Mouse (Mus musculus): ENCODE data around the gene Nup88. TPM values are rescaled to one million over a fixed set of nuclear protein-coding genes. Genes with fewer than 3 reads are reported as not detected.
A peak's percentile ranks its signal among the peaks of the same experiment; 100 is the strongest.

Gene Nup88
- polyA plus RNA-seq, 1 experiment from 2014 or later, result 131 TPM

DNA sequence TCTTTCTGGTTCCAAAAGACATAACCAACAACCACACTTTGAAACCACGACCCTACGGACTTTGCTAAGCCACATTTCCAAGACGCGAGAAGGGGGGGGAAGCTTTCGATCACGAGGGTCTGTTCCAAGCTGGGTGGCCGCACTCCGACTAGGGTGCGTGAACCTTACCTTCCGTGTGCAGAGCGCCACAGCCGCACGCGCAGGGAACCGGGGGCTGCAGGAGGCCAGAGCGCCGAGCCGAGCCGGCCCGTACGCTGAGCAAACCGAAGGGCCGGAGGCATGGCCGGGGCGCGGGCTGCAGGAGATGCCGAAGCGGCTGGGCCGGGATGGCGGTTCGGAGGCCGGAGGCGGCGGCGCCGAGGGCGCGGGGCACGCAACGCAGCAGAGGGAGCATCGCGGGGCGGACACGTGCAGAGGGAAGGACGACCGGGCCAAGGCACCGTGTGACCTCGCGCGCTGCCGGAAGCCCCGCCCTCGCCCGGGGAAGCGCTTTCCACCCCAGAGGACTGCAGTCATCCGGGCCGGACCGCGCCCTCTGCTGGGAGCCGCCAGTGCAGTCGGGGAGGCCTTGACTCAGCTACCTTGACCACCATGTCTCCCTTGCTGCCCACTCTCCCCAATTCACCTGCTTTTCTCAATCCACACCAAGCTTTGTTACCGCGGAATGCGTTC is 12.9 kb upstream of the Nup88 start, which contains the start of gene C1qbp:
Gene C1qbp, minus strand, starts transcription at position 470 of the 672 bp plus-strand sequence.
- WGBS, result under 1% methylated on average over 61 of the region's 64 CpGs
- peak within 1 kb of the TSS; percentile 97 for H3K9ac ChIP-seq
- H3K4me1 ChIP-seq, result peaks cover 15% of the 10 kb centered on the region
- no peaks in the 10 kb centered on the region for H3K9me3 ChIP-seq (replicated peaks)
- H3K36me3 ChIP-seq, result peaks cover 73% of the 10 kb centered on the region
- peak within 1 kb of the TSS; percentile 78 for H3K4me2 ChIP-seq
- peak; percentile 95 for ATAC-seq (replicated peaks; ENCODE audit: low FRiP score)
- peak within 1 kb of the TSS; percentile 82 for H3K27ac ChIP-seq
- no peaks in the 10 kb centered on the region for H3K27me3 ChIP-seq
- peak within 1 kb of the TSS; percentile 100 for H3K4me3 ChIP-seq (replicated peaks)

- Histone ChIP-seq H3K4me3 (replicated peaks) (peak overlapping the region; percentile 100), H3K9ac (peak overlapping the region; percentile 97), H3K27ac (no peak overlapping the region), H3K27me3 (no peaks in the 10 kb centered on the region), H3K4me1 (peaks cover 15% of the 10 kb centered on the region), H3K4me2 (peak overlapping the region; percentile 78), H3K9me3 (replicated peaks) (no peaks in the 10 kb centered on the region), H3K36me3 (peaks cover 73% of the 10 kb centered on the region)
- 7% methylated on average over 12 of the region's 12 CpGs for WGBS
- ATAC-seq (replicated peaks; ENCODE audit: low FRiP score), result no peak
These were observed 12.3 kb upstream of the Nup88 start for GRCm38 (mm10) chr11:70982030-70982429.

DNA sequence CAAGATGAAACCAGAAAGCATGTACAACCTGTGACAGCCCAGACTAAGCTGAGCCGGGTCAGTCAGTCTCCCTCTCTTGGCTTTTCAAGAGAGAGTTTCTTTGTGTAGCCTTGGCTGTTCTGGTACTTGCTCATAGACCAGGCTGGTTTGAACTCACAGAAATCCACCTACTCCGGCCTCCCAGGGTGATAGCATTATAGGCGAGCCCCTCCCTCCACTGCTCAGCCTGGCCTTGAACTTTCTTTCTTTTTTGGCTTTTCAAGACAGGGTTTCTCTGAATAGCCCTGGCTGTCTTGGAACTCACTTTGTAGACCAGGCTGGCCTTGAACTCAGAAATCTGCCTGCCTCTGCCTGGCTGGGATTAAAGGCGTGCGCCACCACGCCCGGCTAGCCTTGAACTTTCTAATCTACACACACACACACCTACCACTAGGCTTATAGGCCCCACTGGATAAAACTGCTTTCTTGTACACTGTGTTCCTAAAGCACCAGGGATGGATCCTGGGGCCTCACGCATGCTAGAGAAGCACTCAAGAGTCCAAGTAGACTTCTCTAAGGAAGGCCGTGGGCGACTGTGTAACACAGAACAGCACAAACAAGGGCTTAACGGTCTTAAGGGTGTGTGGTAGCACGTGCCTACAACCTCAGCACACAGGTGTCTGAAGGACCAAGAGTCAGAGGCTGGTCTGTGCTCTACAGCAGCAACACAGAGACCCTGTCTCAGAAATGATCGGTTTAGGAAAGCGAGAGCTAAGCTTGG is 11.2 kb upstream of the Nup88 start:
- Histone ChIP-seq H3K4me3 (replicated peaks) (no peak overlapping the region), H3K9ac (0 out of 2 replicates have a peak overlapping the region, but pooled peaks have one; percentile 10), H3K27ac (no peak overlapping the region), H3K4me2 (peak overlapping the region; percentile 78), H3K36me3 (peaks cover 73% of the 10 kb centered on the region), H3K4me1 (peaks cover 15% of the 10 kb centered on the region), H3K27me3 (no peaks in the 10 kb centered on the region), H3K9me3 (replicated peaks) (no peaks in the 10 kb centered on the region)
- ATAC-seq (replicated peaks; ENCODE audit: low FRiP score), result no peak
- 96% methylated on average over 14 of the region's 14 CpGs for WGBS

DNA sequence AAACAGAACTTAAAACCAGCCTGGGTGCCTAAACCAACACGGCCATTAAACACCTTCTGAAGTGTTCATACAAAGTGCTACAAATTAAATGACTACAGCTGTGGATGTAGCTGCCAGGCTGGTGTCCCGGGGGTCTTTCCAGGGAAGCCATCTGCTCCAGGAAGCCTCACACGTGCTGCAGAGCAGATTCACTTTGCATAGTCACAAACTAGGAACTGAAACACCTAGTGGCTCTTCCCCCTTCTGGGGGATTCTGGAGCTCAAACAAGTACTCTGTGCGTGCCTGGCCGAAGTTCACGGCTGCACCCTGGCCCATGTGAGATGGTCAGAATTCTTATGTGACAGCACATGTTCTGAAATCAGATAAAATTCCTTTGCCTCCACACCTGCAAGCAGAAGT is 10.5 kb upstream of the Nup88 start:
- ATAC-seq (replicated peaks; ENCODE audit: low FRiP score), result no peak
- Histone ChIP-seq H3K4me3 (replicated peaks) (no peak overlapping the region), H3K4me2 (no peak overlapping the region), H3K9ac (0 out of 2 replicates have a peak overlapping the region, but pooled peaks have one; percentile 10), H3K9me3 (replicated peaks) (no peaks in the 10 kb centered on the region), H3K27ac (no peak overlapping the region), H3K4me1 (peaks cover 15% of the 10 kb centered on the region), H3K36me3 (peaks cover 70% of the 10 kb centered on the region), H3K27me3 (no peaks in the 10 kb centered on the region)
- WGBS, result 86% methylated on average over 6 of the region's 6 CpGs

DNA sequence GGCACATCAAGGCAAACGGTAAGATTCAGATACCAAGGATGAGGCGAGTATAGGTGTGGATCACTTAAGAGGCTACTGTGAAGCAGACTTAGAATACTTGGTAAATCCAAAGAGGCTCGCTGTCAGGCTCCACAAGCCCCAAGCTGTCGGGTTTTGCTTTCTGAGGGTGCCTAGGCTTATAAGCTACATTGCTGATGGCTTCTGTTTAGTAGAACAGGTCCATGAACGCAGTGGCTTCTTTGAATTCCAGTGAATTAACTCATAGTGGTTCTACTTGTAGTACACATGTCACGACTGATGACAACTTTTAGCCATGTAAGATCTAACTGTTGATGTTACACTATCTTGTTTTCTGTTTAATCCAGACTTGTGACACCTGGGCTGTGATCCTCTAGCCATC is 7.5 kb upstream of the Nup88 start:
- H3K36me3 ChIP-seq, result peaks cover 86% of the 10 kb centered on the region
- no peak overlapping the region for H3K9ac ChIP-seq
- no peaks in the 10 kb centered on the region for H3K27me3 ChIP-seq
- no peak overlapping the region for H3K4me3 ChIP-seq (replicated peaks)
- no peak for ATAC-seq (replicated peaks; ENCODE audit: low FRiP score)
- H3K4me2 ChIP-seq, result no peak overlapping the region
- H3K27ac ChIP-seq, result no peak overlapping the region
- WGBS, result 92% methylated on average over 6 of the region's 6 CpGs
- peaks cover 15% of the 10 kb centered on the region for H3K4me1 ChIP-seq
- H3K9me3 ChIP-seq (replicated peaks), result no peaks in the 10 kb centered on the region

DNA sequence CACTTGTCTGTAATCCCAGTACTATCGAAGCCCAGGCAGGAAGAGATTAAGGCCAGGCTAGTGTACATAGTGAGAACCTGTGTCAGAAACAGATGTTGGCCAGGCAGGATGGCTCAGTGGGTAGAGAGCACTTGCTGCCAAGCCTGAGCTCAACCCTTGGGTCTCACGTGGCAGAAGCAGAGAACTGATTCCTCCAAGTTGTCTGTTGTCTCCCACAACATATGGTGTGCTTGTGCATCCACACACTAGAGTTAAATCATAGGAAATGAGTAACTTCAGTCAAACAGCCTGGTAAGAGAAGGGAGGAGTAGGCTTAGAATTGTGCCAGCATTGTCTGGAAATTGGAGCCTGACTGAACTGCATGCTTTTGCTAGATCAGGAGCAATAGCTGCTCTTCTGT is 5.4 kb upstream of the Nup88 start:
- Histone ChIP-seq H3K4me3 (replicated peaks) (no peak overlapping the region), H3K9ac (no peak overlapping the region), H3K4me2 (no peak overlapping the region), H3K4me1 (0 out of 2 replicates have a peak, but pooled peaks cover 5% of the 10 kb centered on the region), H3K27ac (no peak overlapping the region), H3K36me3 (peaks cover 82% of the 10 kb centered on the region), H3K27me3 (no peaks in the 10 kb centered on the region), H3K9me3 (replicated peaks) (no peaks in the 10 kb centered on the region)
- no peak for ATAC-seq (replicated peaks; ENCODE audit: low FRiP score)
- 74% methylated on average over 2 of the region's 2 CpGs for WGBS

DNA sequence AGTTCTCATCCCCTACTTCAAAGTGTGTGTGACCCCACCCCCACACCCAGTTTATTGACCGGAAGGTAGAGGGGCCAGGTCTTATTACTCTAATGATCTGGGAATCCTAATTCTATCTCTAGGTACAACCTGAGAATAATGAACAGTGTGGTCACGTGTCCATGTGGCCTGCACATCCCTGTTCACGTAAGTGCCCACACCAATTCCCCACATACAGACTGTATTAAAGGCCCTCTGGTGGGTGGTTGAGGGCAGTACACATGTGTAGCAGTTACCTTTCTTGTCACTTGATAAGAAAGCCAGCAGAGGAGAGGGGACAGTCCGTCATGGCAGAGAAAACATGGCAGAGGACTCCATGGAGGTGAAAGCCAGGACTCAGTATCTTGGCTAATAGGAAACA is 4.2 kb upstream of the Nup88 start:
- WGBS, result 73% methylated on average over 4 of the region's 4 CpGs

DNA sequence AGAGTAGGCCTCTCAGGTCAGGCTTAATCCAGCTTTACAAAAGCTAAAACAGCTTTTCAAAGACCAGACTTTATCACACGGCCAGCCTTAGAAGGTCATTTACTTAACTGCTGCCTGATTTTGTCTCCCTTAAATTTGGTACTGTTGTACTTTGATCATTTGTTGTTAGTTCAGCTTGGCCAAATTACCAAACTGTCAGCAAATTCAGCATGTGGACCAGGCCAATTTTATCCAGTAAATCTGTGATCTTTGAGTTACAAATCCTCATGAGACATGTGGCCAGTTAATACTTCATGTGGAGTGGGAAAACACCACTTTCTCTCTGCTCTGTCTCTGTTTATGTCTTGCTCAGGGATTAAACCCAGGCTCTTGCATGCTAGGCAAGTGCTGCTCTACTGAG is 2.8 kb upstream of the Nup88 start:
- no peak overlapping the region for H3K9ac ChIP-seq
- no peak overlapping the region for H3K4me2 ChIP-seq
- H3K27ac ChIP-seq, result no peak overlapping the region
- H3K36me3 ChIP-seq, result peaks cover 56% of the 10 kb centered on the region
- peaks cover 13% of the 10 kb centered on the region for H3K4me1 ChIP-seq
- H3K9me3 ChIP-seq (replicated peaks), result no peaks in the 10 kb centered on the region
- ATAC-seq (replicated peaks; ENCODE audit: low FRiP score), result no peak
- 60% methylated on average over 1 of the region's 1 CpGs for WGBS
- H3K27me3 ChIP-seq, result no peaks in the 10 kb centered on the region
- H3K4me3 ChIP-seq (replicated peaks), result no peak overlapping the region

More for the DNA sequence above, 4.2 kb upstream of the Nup88 start:
- no peak for ATAC-seq (replicated peaks; ENCODE audit: low FRiP score)
- no peak overlapping the region for H3K4me2 ChIP-seq
- 0 out of 2 replicates have a peak, but pooled peaks cover 5% of the 10 kb centered on the region for H3K4me1 ChIP-seq
- H3K9ac ChIP-seq, result no peak overlapping the region
- H3K27me3 ChIP-seq, result no peaks in the 10 kb centered on the region
- H3K36me3 ChIP-seq, result peaks cover 70% of the 10 kb centered on the region
- H3K4me3 ChIP-seq (replicated peaks), result no peak overlapping the region
- H3K9me3 ChIP-seq (replicated peaks), result no peaks in the 10 kb centered on the region
- no peak overlapping the region for H3K27ac ChIP-seq

DNA sequence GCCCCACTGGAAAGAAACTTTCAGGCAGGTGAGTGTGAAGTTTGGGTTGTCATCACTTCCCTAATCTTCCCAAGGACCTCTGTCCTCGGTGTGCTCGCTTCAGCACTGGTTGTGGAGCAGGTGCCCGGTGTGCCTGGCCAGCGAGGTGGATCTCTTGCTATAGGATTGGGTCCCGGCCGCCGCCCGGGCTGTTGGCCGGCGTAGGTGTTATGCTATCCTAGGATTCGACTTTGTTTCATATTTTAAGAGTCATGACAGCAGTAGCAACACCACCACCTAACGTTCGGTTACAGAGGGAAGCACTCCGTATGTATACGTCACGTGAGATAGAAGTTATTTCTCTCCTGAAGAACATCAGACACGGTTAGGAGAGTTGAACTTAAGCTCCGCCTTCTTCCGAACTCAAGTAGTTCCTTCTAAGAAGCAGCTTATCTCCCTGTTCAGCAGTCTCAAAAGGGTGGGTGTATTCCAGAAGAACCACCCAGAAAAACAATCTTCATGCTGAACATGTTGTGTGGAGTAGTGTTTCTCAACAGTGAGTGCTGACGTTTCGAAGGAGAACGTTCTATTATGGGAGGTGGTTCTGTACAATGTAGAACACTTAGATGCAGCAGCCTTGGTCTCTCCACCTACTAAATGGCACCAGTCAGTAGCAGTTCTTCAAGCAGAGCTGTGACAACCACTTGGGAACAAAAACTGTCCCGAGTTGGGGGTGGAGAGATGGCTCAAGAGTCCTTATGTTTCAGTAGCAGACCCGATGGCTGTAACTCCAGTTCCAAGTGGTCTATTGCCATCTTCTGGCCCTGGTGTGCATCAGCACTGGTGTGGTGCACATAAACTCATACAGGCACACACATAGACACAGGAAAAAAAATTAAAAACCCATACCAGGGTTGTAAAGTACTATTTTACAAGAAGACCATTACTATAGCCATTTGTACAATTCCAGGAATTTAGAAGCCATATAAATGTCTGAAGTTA is 1.1 kb upstream of the Nup88 start:
- Histone ChIP-seq H3K4me2 (peak overlapping the region; percentile 79), H3K27ac (peak overlapping the region; percentile 91), H3K9me3 (replicated peaks) (no peaks in the 10 kb centered on the region), H3K27me3 (no peaks in the 10 kb centered on the region), H3K4me3 (replicated peaks) (peak overlapping the region; percentile 69), H3K4me1 (peaks cover 13% of the 10 kb centered on the region), H3K9ac (peak overlapping the region; percentile 61), H3K36me3 (peaks cover 47% of the 10 kb centered on the region)
- peak; percentile 34 for ATAC-seq (replicated peaks; ENCODE audit: low FRiP score)
- 17% methylated on average over 24 of the region's 24 CpGs for WGBS

GRCm38 (mm10) chr11:70969271-70969794 is 440 bp downstream of the Nup88 start:
- Histone ChIP-seq H3K27me3 (no peaks in the 10 kb centered on the region), H3K4me3 (replicated peaks) (peak overlapping the region; percentile 69), H3K36me3 (peaks cover 49% of the 10 kb centered on the region), H3K4me1 (peaks cover 13% of the 10 kb centered on the region), H3K4me2 (peak overlapping the region; percentile 79), H3K9ac (peak overlapping the region; percentile 81), H3K9me3 (replicated peaks) (no peaks in the 10 kb centered on the region), H3K27ac (peak overlapping the region; percentile 88)
- WGBS, result under 1% methylated on average over 25 of the region's 25 CpGs
- ATAC-seq (replicated peaks; ENCODE audit: low FRiP score), result peak; percentile 24; the same call in 1 of the 2 replicates

DNA sequence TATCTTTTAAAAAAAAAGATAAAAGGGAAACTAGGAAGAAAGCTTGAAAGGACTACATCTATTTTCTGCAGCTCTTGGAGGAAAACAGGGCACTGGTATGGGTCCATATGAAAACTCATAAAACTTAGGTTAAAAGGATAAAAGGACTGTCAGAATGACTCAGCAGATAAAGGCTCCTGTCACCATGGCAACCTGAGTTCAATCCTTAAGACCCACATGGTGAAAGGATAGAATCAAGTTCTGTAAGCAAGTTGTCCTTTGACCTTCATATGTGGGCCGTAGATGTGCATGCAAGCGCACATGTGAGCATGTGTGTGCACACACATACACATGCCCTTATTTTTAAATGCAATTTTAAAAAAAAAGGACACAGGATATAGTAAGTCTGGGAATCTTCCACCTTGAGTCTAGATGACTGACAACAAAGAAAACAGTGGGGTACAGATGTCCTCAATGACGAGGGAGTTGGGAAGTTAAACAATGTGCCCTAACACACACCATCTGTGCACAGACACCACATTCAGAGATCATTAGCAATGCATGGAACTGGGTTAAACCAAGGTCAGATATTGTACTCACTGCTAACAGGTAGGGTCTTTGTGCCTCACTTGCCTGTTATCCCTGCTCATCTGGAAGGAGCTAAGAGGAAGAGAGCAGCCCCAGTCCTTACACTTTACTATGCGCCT is 5.4 kb downstream of the Nup88 start:
- 86% methylated on average over 4 of the region's 4 CpGs for WGBS
- Histone ChIP-seq H3K9ac (no peak overlapping the region), H3K27me3 (no peaks in the 10 kb centered on the region), H3K4me3 (replicated peaks) (no peak overlapping the region), H3K4me1 (peaks cover 8% of the 10 kb centered on the region), H3K9me3 (replicated peaks) (no peaks in the 10 kb centered on the region), H3K27ac (no peak overlapping the region), H3K36me3 (peaks cover 72% of the 10 kb centered on the region), H3K4me2 (no peak overlapping the region)
- no peak for ATAC-seq (replicated peaks; ENCODE audit: low FRiP score)
